Mouse (Mus musculus) CH12.LX (cell line): Measurements from ENCODE around the gene Plekhm1. TPM values are rescaled to one million over a fixed set of nuclear protein-coding genes. Genes with fewer than 3 reads are reported as not detected.

ENCODE experiments used
- DNase-seq: peaks from one replicate; pipeline ENCODE4 v3.0.0-alpha.2; 2013; ENCODE audit errors: extremely low read depth
- H3K27ac ChIP-seq: 2 replicates; pipeline ENCODE4 v1.5.1; 2012; ENCODE audit warnings: low read depth, mild to moderate bottlenecking, control low read depth, moderate library complexity; ENCODE audit not compliant: insufficient read depth
- H3K27me3 ChIP-seq: replicated peaks from 2 replicates; pipeline ENCODE3; 2012; ENCODE audit warnings: inconsistent platforms
- H3K36me3 ChIP-seq, 2 experiments: replicated peaks in 1 of 2; 2 replicates each; pipeline versions ENCODE3 to v1.6.1; 2012; ENCODE audit warnings: inconsistent platforms in 1 of 2, low read length in 1 of 2, mild to moderate bottlenecking in 1 of 2, mixed read lengths in 1 of 2, moderate library complexity in 1 of 2; ENCODE audit not compliant: control insufficient read depth in 1 of 2, insufficient read depth in 1 of 2
- H3K4me1 ChIP-seq, 2 experiments: 2 replicates each; pipeline ENCODE4 v1.6.1; 2012; ENCODE audit warnings: inconsistent platforms in 1 of 2, moderate library complexity in 1 of 2; ENCODE audit not compliant: insufficient read depth in 2 of 2, control insufficient read depth in 1 of 2
- H3K4me2 ChIP-seq: 2 replicates; pipeline ENCODE4 v1.6.1; 2012; ENCODE audit warnings: low read depth, mild to moderate bottlenecking, control low read depth; ENCODE audit not compliant: poor library complexity, insufficient read depth, severe bottlenecking
- H3K4me3 ChIP-seq, 3 experiments: fragments of 150-350 bp in 1 of 3; sonication (generic) in 1 of 3; replicated peaks in 1 of 3; 2 replicates each; pipeline versions ENCODE3 to v1.5.1; 2011 to 2012; ENCODE audit warnings: low read depth in 2 of 3, low read length in 2 of 3, mild to moderate bottlenecking in 2 of 3, moderate library complexity in 2 of 3, control low read depth in 1 of 3, improper control_type of control experiment in 1 of 3, inconsistent platforms in 1 of 3, mixed read lengths in 1 of 3; ENCODE audit not compliant: poor library complexity in 1 of 3
- H3K79me2 ChIP-seq: replicated peaks from 2 replicates; pipeline ENCODE4 v1.6.1; 2012; ENCODE audit warnings: mild to moderate bottlenecking, moderate library complexity; ENCODE audit not compliant: control insufficient read depth, poor library complexity, insufficient read depth, severe bottlenecking; ENCODE audit errors: extremely low read depth
- H3K9ac ChIP-seq: 2 replicates; pipeline ENCODE4 v1.6.1; 2012; ENCODE audit warnings: low read depth, mild to moderate bottlenecking, control low read depth, moderate library complexity; ENCODE audit not compliant: insufficient read depth
- H3K9me3 ChIP-seq: replicated peaks from 2 replicates; pipeline ENCODE3; 2012; ENCODE audit warnings: low read length, inconsistent platforms, mixed read lengths
- CHD1 ChIP-seq: IDR thresholded peaks from 2 replicates; pipeline ENCODE4 v1.6.1; 2012; ENCODE audit warnings: low read depth, low read length, improper control_type of control experiment, inconsistent platforms
- CHD2 ChIP-seq: IDR thresholded peaks from 2 replicates; pipeline ENCODE4 v1.6.1; 2011; ENCODE audit warnings: low read length, improper control_type of control experiment
- EP300 ChIP-seq: IDR thresholded peaks from 2 replicates; pipeline ENCODE4 v1.6.1; 2011; ENCODE audit warnings: low read length, improper control_type of control experiment
- ETS1 ChIP-seq: conservative IDR thresholded peaks from 2 replicates; pipeline ENCODE4 v1.6.1; 2012; ENCODE audit warnings: low read depth, mild to moderate bottlenecking, inconsistent platforms, low read length, improper control_type of control experiment, moderate library complexity
- GABPA ChIP-seq: IDR thresholded peaks from 2 replicates; pipeline ENCODE4 v1.6.1; 2012; ENCODE audit warnings: low read depth, low read length, improper control_type of control experiment, inconsistent platforms; ENCODE audit not compliant: insufficient replicate concordance
- IRF4 ChIP-seq: IDR thresholded peaks from 2 replicates; pipeline ENCODE4 v1.6.1; 2014; ENCODE audit warnings: low read depth, mild to moderate bottlenecking, inconsistent platforms, low read length, improper control_type of control experiment
- JUND ChIP-seq: conservative IDR thresholded peaks from 2 replicates; pipeline ENCODE4 v1.6.1; 2011; ENCODE audit warnings: low read depth, low read length, improper control_type of control experiment
- MAZ ChIP-seq: IDR thresholded peaks from 2 replicates; pipeline ENCODE4 v1.6.1; 2012; ENCODE audit warnings: low read depth, mild to moderate bottlenecking, inconsistent platforms, low read length, improper control_type of control experiment, moderate library complexity
- MEF2A ChIP-seq: IDR thresholded peaks from 2 replicates; pipeline ENCODE4 v1.6.1; 2014; ENCODE audit warnings: low read depth, mild to moderate bottlenecking, inconsistent platforms, low read length, improper control_type of control experiment, borderline replicate concordance
- MXI1 ChIP-seq: IDR thresholded peaks from 2 replicates; pipeline ENCODE4 v1.6.1; 2011; ENCODE audit warnings: mild to moderate bottlenecking, low read depth, low read length, improper control_type of control experiment
- NELFE ChIP-seq: IDR thresholded peaks from 2 replicates; pipeline ENCODE4 v1.6.1; 2011; ENCODE audit warnings: low read depth, low read length, improper control_type of control experiment
- NRF1 ChIP-seq: IDR thresholded peaks from 2 replicates; pipeline ENCODE4 v1.6.1; 2014; ENCODE audit warnings: low read depth, mild to moderate bottlenecking, inconsistent platforms, low read length, improper control_type of control experiment, moderate library complexity
- POLR2A ChIP-seq: IDR thresholded peaks from 2 replicates; pipeline ENCODE4 v1.6.1; 2011; ENCODE audit warnings: low read depth, mild to moderate bottlenecking, improper control_type of control experiment, low read length
- RAD21 ChIP-seq: IDR thresholded peaks from 2 replicates; pipeline ENCODE4 v1.6.1; 2011; ENCODE audit warnings: low read depth, mild to moderate bottlenecking, low read length, improper control_type of control experiment, moderate library complexity
- SIN3A ChIP-seq: IDR thresholded peaks from 2 replicates; pipeline ENCODE4 v1.6.1; 2012; ENCODE audit warnings: low read length, improper control_type of control experiment, inconsistent platforms
- SMC3 ChIP-seq: IDR thresholded peaks from 2 replicates; pipeline ENCODE4 v1.6.1; 2011; ENCODE audit warnings: low read depth, low read length, improper control_type of control experiment
- TCF12 ChIP-seq: IDR thresholded peaks from 2 replicates; pipeline ENCODE4 v1.6.1; 2014; ENCODE audit warnings: low read depth, mild to moderate bottlenecking, inconsistent platforms, low read length, improper control_type of control experiment
- UBTF ChIP-seq: IDR thresholded peaks from 2 replicates; pipeline ENCODE4 v1.6.1; 2012; ENCODE audit warnings: low read depth, mild to moderate bottlenecking, inconsistent platforms, low read length, improper control_type of control experiment, moderate library complexity
- USF1 ChIP-seq: IDR thresholded peaks from 2 replicates; pipeline ENCODE4 v1.6.1; 2014; ENCODE audit warnings: low read depth, mild to moderate bottlenecking, inconsistent platforms, low read length, improper control_type of control experiment
- USF2 ChIP-seq: conservative IDR thresholded peaks from 2 replicates; pipeline ENCODE4 v1.6.1; 2011; ENCODE audit warnings: low read depth, low read length, improper control_type of control experiment
- ZC3H11A ChIP-seq: IDR thresholded peaks from 2 replicates; pipeline ENCODE4 v1.6.1; 2012; ENCODE audit warnings: low read depth, mild to moderate bottlenecking, inconsistent platforms, low read length, improper control_type of control experiment
- ZKSCAN1 ChIP-seq: IDR thresholded peaks from 2 replicates; pipeline ENCODE4 v1.6.1; 2012; ENCODE audit warnings: low read depth, inconsistent platforms, low read length, improper control_type of control experiment, borderline replicate concordance
- ZMIZ1 ChIP-seq: IDR thresholded peaks from 2 replicates; pipeline ENCODE4 v1.6.1; 2012; ENCODE audit warnings: low read depth, mild to moderate bottlenecking, inconsistent platforms, low read length, improper control_type of control experiment
- ZNF384 ChIP-seq: IDR thresholded peaks from 2 replicates; pipeline ENCODE4 v1.6.1; 2012; ENCODE audit warnings: low read depth, low read length, improper control_type of control experiment, inconsistent platforms
- dilution Hi-C: fragments of 300-500 bp; cut with MboI; formaldehyde crosslinking; loops from 2 replicates; pipeline ENCODE4 v1.14.3; 2020; ENCODE audit warnings: low sequenced_read_pairs; ENCODE audit not compliant: extremely low pct_unique_long_range_greater_than_20kb, extremely low pct_ligation_motif_present
- in situ Hi-C: fragments of 300-500 bp; cut with MboI; formaldehyde crosslinking; loops from 3 replicates; pipeline ENCODE4 v1.14.3; 2019; ENCODE audit warnings: low sequenced_read_pairs, low pct_ligation_motif_present, low pct_unique_long_range_greater_than_20kb, mixed read lengths
- polyA plus RNA-seq: library from polyadenylated mRNA; unstranded; fragments of >175 nt; gene quantifications from 2 replicates; pipeline ENCODE4 v1.2.1, GENCODE M21; 2012; ENCODE audit warnings: low read depth; ENCODE audit not compliant: insufficient read length
- total RNA-seq, 2 experiments: library from RNA; depleted of rRNA; stranded (reverse); fragments of 300-350 nt in 1 of 2; fragments of >200 nt in 1 of 2; gene quantifications; 2 replicates each; pipeline ENCODE4 v1.2.3; 2012 to 2014

The Plekhm1 gene
- total and polyA plus RNA-seq, 3 experiments, result 3.5 to 23.2 (median 5.3) TPM

GRCm38 (mm10) chr11:103403776-103404175 is 8.7 kb downstream of the Plekhm1 start:
- H3K4me3 ChIP-seq, result no peak overlapping the region
- H3K27ac ChIP-seq, result no peak overlapping the region
- H3K4me1 ChIP-seq, result peaks cover 0 to 55% of the 10 kb centered on the region in 2 experiments; a peak in 2 of 4 replicates
- in situ Hi-C loops, result no loop called here
- dilution Hi-C loops, result no loop called here
- no peak for DNase-seq
- peaks cover 47 to 83% of the 10 kb centered on the region in 2 experiments for H3K36me3 ChIP-seq
- no peak overlapping the region for H3K9ac ChIP-seq
- TF ChIP-seq NRF1, result 0 out of 2 replicates have a peak, but pooled peaks have one; percentile 30
- no peak for TF ChIP-seq ETS1
- TF ChIP-seq ZNF384, result no peak
- no peak for TF ChIP-seq TCF12
- no peak for TF ChIP-seq NELFE
- no peaks in the 10 kb centered on the region for H3K9me3 ChIP-seq
- H3K27me3 ChIP-seq, result no peaks in the 10 kb centered on the region
- H3K4me2 ChIP-seq, result no peak overlapping the region
- peaks cover 10% of the 10 kb centered on the region for H3K79me2 ChIP-seq

GRCm38 (mm10) chr11:103402738-103403137 is 9.7 kb downstream of the Plekhm1 start:
- Histone ChIP-seq H3K9ac (no peak overlapping the region), H3K4me1 (peaks cover 0 to 58% of the 10 kb centered on the region in 2 experiments; a peak in 2 of 4 replicates)

GRCm38 (mm10) chr11:103402198-103402597 is 10.3 kb downstream of the Plekhm1 start:
- no peak overlapping the region for H3K9ac ChIP-seq
- H3K4me1 ChIP-seq, result peaks cover 0 to 58% of the 10 kb centered on the region in 2 experiments; a peak in 2 of 4 replicates
- peak; percentile 74 for DNase-seq
- peaks cover 44 to 77% of the 10 kb centered on the region in 2 experiments for H3K36me3 ChIP-seq
- in situ Hi-C loops (no loop called here), dilution Hi-C loops (no loop called here)
- no peak overlapping the region for H3K4me2 ChIP-seq
- no peaks in the 10 kb centered on the region for H3K9me3 ChIP-seq
- no peaks in the 10 kb centered on the region for H3K27me3 ChIP-seq
- peaks cover 5% of the 10 kb centered on the region for H3K79me2 ChIP-seq
- no peak overlapping the region for H3K27ac ChIP-seq
- H3K4me3 ChIP-seq, result no peak overlapping the region
- TF ChIP-seq CHD1 (no peak), SMC3 (peak; percentile 95), ZKSCAN1 (no peak), ETS1 (no peak), ZNF384 (no peak), CHD2 (no peak), JUND (peak; percentile 55), RAD21 (peak; percentile 83), MEF2A (no peak), USF1 (no peak), UBTF (no peak), POLR2A (no peak), MAZ (0 out of 2 replicates have a peak, but pooled peaks have one; percentile 23), IRF4 (peak; percentile 43; the same call in 1 of the 2 replicates), USF2 (no peak), EP300 (no peak), GABPA (no peak), ZMIZ1 (no peak), TCF12 (0 out of 2 replicates have a peak, but pooled peaks have one; percentile 27)

More at GRCm38 (mm10) chr11:103402738-103403137, 9.7 kb downstream of the Plekhm1 start:
- Histone ChIP-seq H3K4me3 (no peak overlapping the region), H3K9me3 (no peaks in the 10 kb centered on the region), H3K27ac (no peak overlapping the region), H3K27me3 (no peaks in the 10 kb centered on the region), H3K79me2 (peaks cover 10% of the 10 kb centered on the region), H3K4me2 (no peak overlapping the region), H3K36me3 (peaks cover 46 to 80% of the 10 kb centered on the region in 2 experiments)
- in situ Hi-C loops, result no loop called here
- dilution Hi-C loops, result no loop called here
- DNase-seq, result no peak
- TF ChIP-seq MEF2A, result no peak
- no peak for TF ChIP-seq ZKSCAN1
- no peak for TF ChIP-seq EP300
- TF ChIP-seq SIN3A, result no peak
- no peak for TF ChIP-seq MXI1
- TF ChIP-seq UBTF, result no peak
- no peak for TF ChIP-seq NRF1
- no peak for TF ChIP-seq IRF4
- TF ChIP-seq MAZ, result no peak
- TF ChIP-seq RAD21, result no peak
- TF ChIP-seq POLR2A, result no peak
- TF ChIP-seq ZC3H11A, result no peak
- no peak for TF ChIP-seq USF2
